Mouse (Mus musculus): ENCODE measurements around the gene Aif1. TPM values are rescaled to one million over a fixed set of nuclear protein-coding genes. Genes with fewer than 3 reads are reported as not detected.

Aif1 gene
- total RNA-seq, 1 experiment from 2014 or later: 5.4 TPM

- ATAC-seq (replicated peaks; ENCODE audit: low read depth, poor library complexity, severe bottlenecking): no peak
These were observed 7.2 kb downstream of the Aif1 start for GRCm38 (mm10) chr17:35168541-35169207.

- ATAC-seq (replicated peaks; ENCODE audit: low read depth, poor library complexity, severe bottlenecking): no peak
These were observed 8.1 kb downstream of the Aif1 start for GRCm38 (mm10) chr17:35167794-35168193.

GRCm38 (mm10) chr17:35166352-35167035 is 9.4 kb downstream of the Aif1 start:
- ATAC-seq (replicated peaks; ENCODE audit: low read depth, poor library complexity, severe bottlenecking): no peak; the same call in 1 of the 2 replicates

GRCm38 (mm10) chr17:35165451-35166155 is 10.3 kb downstream of the Aif1 start:
- ATAC-seq (replicated peaks; ENCODE audit: low read depth, poor library complexity, severe bottlenecking): no peak

- ATAC-seq (replicated peaks; ENCODE audit: low read depth, poor library complexity, severe bottlenecking): peak; percentile 90
These were observed 11.1 kb downstream of the Aif1 start, which contains the start of gene Prrc2a for GRCm38 (mm10) chr17:35164568-35165450. Prrc2a (minus strand) TSS chr17:35164897.

GRCm38 (mm10) chr17:35164218-35164567 is 11.7 kb downstream of the Aif1 start:
- ATAC-seq (replicated peaks; ENCODE audit: low read depth, poor library complexity, severe bottlenecking): no peak

- no peak for ATAC-seq (replicated peaks; ENCODE audit: low read depth, poor library complexity, severe bottlenecking)
These were observed 12.4 kb downstream of the Aif1 start for GRCm38 (mm10) chr17:35163326-35164081.

GRCm38 (mm10) chr17:35162730-35163129 is 13.1 kb downstream of the Aif1 start:
- no peak for ATAC-seq (replicated peaks; ENCODE audit: low read depth, poor library complexity, severe bottlenecking)

- ATAC-seq (replicated peaks; ENCODE audit: low read depth, poor library complexity, severe bottlenecking): no peak
These were observed 13.7 kb downstream of the Aif1 start for GRCm38 (mm10) chr17:35162121-35162520.

GRCm38 (mm10) chr17:35161421-35161820 is 14.4 kb downstream of the Aif1 start:
- no peak for ATAC-seq (replicated peaks; ENCODE audit: low read depth, poor library complexity, severe bottlenecking)

- no peak for ATAC-seq (replicated peaks; ENCODE audit: low read depth, poor library complexity, severe bottlenecking)
These were observed 16.2 kb downstream of the Aif1 start for GRCm38 (mm10) chr17:35159638-35160037.

GRCm38 (mm10) chr17:35158850-35159593 is 16.8 kb downstream of the Aif1 start:
- ATAC-seq (replicated peaks; ENCODE audit: low read depth, poor library complexity, severe bottlenecking): no peak

- no peak for ATAC-seq (replicated peaks; ENCODE audit: low read depth, poor library complexity, severe bottlenecking)
These were observed 18.1 kb downstream of the Aif1 start for GRCm38 (mm10) chr17:35157661-35158175.

GRCm38 (mm10) chr17:35157254-35157653 is 18.6 kb downstream of the Aif1 start:
- no peak for ATAC-seq (replicated peaks; ENCODE audit: low read depth, poor library complexity, severe bottlenecking)

GRCm38 (mm10) chr17:35156461-35157200 is 19.2 kb downstream of the Aif1 start:
- no peak for ATAC-seq (replicated peaks; ENCODE audit: low read depth, poor library complexity, severe bottlenecking)

GRCm38 (mm10) chr17:35155451-35155850 is 20.4 kb downstream of the Aif1 start:
- no peak for ATAC-seq (replicated peaks; ENCODE audit: low read depth, poor library complexity, severe bottlenecking)

- no peak for ATAC-seq (replicated peaks; ENCODE audit: low read depth, poor library complexity, severe bottlenecking)
These were observed 21.3 kb downstream of the Aif1 start for GRCm38 (mm10) chr17:35154616-35155015.

- no peak for ATAC-seq (replicated peaks; ENCODE audit: low read depth, poor library complexity, severe bottlenecking)
These were observed 21.9 kb downstream of the Aif1 start for GRCm38 (mm10) chr17:35153931-35154330.
